ENCODE assay signal across 10 mouse cellular contexts in genomic region chr6:53781171-53781570, GRCm38 (mm10). TPM values are rescaled to one million over a fixed set of nuclear protein-coding genes. Genes with fewer than 3 reads are reported as not detected.
DNase-seq lines count a peak whose midpoint lies in the region; ATAC-seq lines count a peak whose summit lies in the region.
"Had no signal": no experiment of that assay in that cellular context is flagged by ENCODE, and none has a peak within 500 bp of the region (broad histone marks: within the 10 kb centered on the region; RNA-seq: fewer than 3 reads in every experiment).

No protein-coding gene starts in this region.

- ATAC-seq in monocyte, adult 5-6 weeks (replicated peaks; ENCODE audit: insufficient number of reproducible peaks, low FRiP score, low TSS enrichment, poor library complexity, severe bottlenecking), result no peak

- H3K27ac ChIP-seq in heart, embryonic 10.5 days, result no peak overlapping the region
- H3K27ac ChIP-seq: embryonic facial prominence, embryonic 15.5 days; limb, embryonic 13.5 days had no signal

- H3K4me1 ChIP-seq in heart, embryonic 10.5 days, result no peaks in the 10 kb centered on the region
- H3K4me1 ChIP-seq: embryonic facial prominence, embryonic 15.5 days had no signal

- 15% methylated on average over 4 of the region's 4 CpGs for WGBS in heart, embryonic 10.5 days

- DNase-seq in heart, embryonic 10.5 days (ENCODE audit: low spot score), result peak; percentile 72
- DNase-seq in heart, adult 11 months, result no peak
- peak; percentile 58 for DNase-seq in urinary bladder, postnatal 14 days (ENCODE audit: low spot score)
- no peak for DNase-seq in urinary bladder, postnatal 10 days (ENCODE audit: low spot score)
- DNase-seq in cerebellum, adult 9-10 months, result peak; percentile 60
- peak; percentile 78 for DNase-seq in induced T-regulatory cell, adult 2 months (ENCODE audit: low read depth)
- DNase-seq in lung, postnatal 36 days, result peak; percentile 53

- H3K36me3 ChIP-seq in heart, embryonic 10.5 days, result no peaks in the 10 kb centered on the region
- H3K36me3 ChIP-seq: embryonic facial prominence, embryonic 15.5 days; limb, embryonic 13.5 days had no signal

- no peak overlapping the region for H3K4me3 ChIP-seq in heart, embryonic 10.5 days
- H3K4me3 ChIP-seq: embryonic facial prominence, embryonic 15.5 days; limb, embryonic 13.5 days had no signal

- no peaks in the 10 kb centered on the region for H3K9me3 ChIP-seq in heart, embryonic 10.5 days
- H3K9me3 ChIP-seq: embryonic facial prominence, embryonic 15.5 days; limb, embryonic 13.5 days had no signal

- no peaks in the 10 kb centered on the region for H3K27me3 ChIP-seq in heart, embryonic 10.5 days (ENCODE audit: insufficient read depth, poor library complexity, severe bottlenecking)
- H3K27me3 ChIP-seq: embryonic facial prominence, embryonic 15.5 days; limb, embryonic 13.5 days had no signal

RNA-seq across cellular contexts. Expression of gene Tril, which starts 39.5 kb away (rescaled TPM):
- polyA plus RNA-seq in heart, embryonic 10.5 days (2016; fragmentation: Nextera tagmentation; extraction: Ambion mirVana), result 7.5 and 15.3 TPM in 2 replicates
- not detected in 3 replicates for total RNA-seq in monocyte, adult 5-6 weeks (2017)

Comparison
In these comparisons a context has a peak if more than half of its experiments do, and no peak if none do; other contexts are left out.
1. DNase-seq: peak in heart, embryonic 10.5 days (single experiment), urinary bladder, postnatal 14 days (single experiment), cerebellum, adult 9-10 months (single experiment), induced T-regulatory cell, adult 2 months (single experiment) and lung, postnatal 36 days (single experiment); none in heart, adult 11 months (single experiment) and urinary bladder, postnatal 10 days (single experiment).